Mouse (Mus musculus): ENCODE results near the gene Stx5a.
"Not testable (repeated sequence)": the region's sequence is repeated elsewhere in the genome, so short reads cannot be mapped to it uniquely, and the experiment has no call there.

Stx5a gene

GRCm38 (mm10) chr19:8716767-8717475 is 24.3 kb upstream of the Stx5a start:
- DNase-seq (ENCODE audit: low spot score in 2 of 2) = no peak

- DNase-seq (ENCODE audit: low spot score in 2 of 2) = no peak
Observed at GRCm38 (mm10) chr19:8718357-8718756, 22.9 kb upstream of the Stx5a start.

- DNase-seq (ENCODE audit: low spot score in 2 of 2) = not testable (repeated sequence)
Observed at GRCm38 (mm10) chr19:8719037-8719436, 22.2 kb upstream of the Stx5a start.

- no peak for DNase-seq (ENCODE audit: low spot score in 2 of 2)
Observed at GRCm38 (mm10) chr19:8721378-8721777, 19.8 kb upstream of the Stx5a start.

GRCm38 (mm10) chr19:8722021-8722420 is 19.2 kb upstream of the Stx5a start:
- no peak for DNase-seq (ENCODE audit: low spot score in 2 of 2)

- no peak for DNase-seq (ENCODE audit: low spot score in 2 of 2)
Observed at GRCm38 (mm10) chr19:8722559-8722906, 18.7 kb upstream of the Stx5a start.

- peak; percentile 95 to 96 for DNase-seq (ENCODE audit: low spot score in 2 of 2)
Observed at GRCm38 (mm10) chr19:8722907-8723573, 18.2 kb upstream of the Stx5a start, which contains the start of gene Slc3a2. TSS of gene Slc3a2 (minus strand) at chr19:8723369.

GRCm38 (mm10) chr19:8723574-8724346 is 17.5 kb upstream of the Stx5a start:
- DNase-seq (ENCODE audit: low spot score in 2 of 2) = no peak

- DNase-seq (ENCODE audit: low spot score in 2 of 2) = no peak
Observed at GRCm38 (mm10) chr19:8724392-8724791, 16.8 kb upstream of the Stx5a start.

- DNase-seq (ENCODE audit: low spot score in 2 of 2) = no peak
Observed at GRCm38 (mm10) chr19:8725081-8725613, 16.1 kb upstream of the Stx5a start.

GRCm38 (mm10) chr19:8726609-8727390 is 14.4 kb upstream of the Stx5a start:
- no peak for DNase-seq (ENCODE audit: low spot score in 2 of 2)

- no peak for DNase-seq (ENCODE audit: low spot score in 2 of 2)
Observed at GRCm38 (mm10) chr19:8727495-8728114, 13.6 kb upstream of the Stx5a start.

- DNase-seq (ENCODE audit: low spot score in 2 of 2) = not testable (repeated sequence)
Observed at GRCm38 (mm10) chr19:8728335-8729099, 12.7 kb upstream of the Stx5a start.

GRCm38 (mm10) chr19:8734334-8734733 is 6.9 kb upstream of the Stx5a start:
- DNase-seq (ENCODE audit: low spot score in 2 of 2) = no peak

GRCm38 (mm10) chr19:8735389-8736159 is 5.6 kb upstream of the Stx5a start, which contains the start of gene Wdr74:
TSS of gene Wdr74 (plus strand) at chr19:8735827.
- peak; percentile 85 to 86 for DNase-seq (ENCODE audit: low spot score in 2 of 2)

- no peak for DNase-seq (ENCODE audit: low spot score in 2 of 2)
Observed at GRCm38 (mm10) chr19:8736160-8736467, 5.1 kb upstream of the Stx5a start.

- DNase-seq (ENCODE audit: low spot score in 2 of 2) = no peak
Observed at GRCm38 (mm10) chr19:8738911-8739310, 2.3 kb upstream of the Stx5a start.

GRCm38 (mm10) chr19:8739646-8740045 is 1.6 kb upstream of the Stx5a start:
- DNase-seq (ENCODE audit: low spot score in 2 of 2) = no peak

GRCm38 (mm10) chr19:8740603-8741002 is 610 bp upstream of the Stx5a start, which contains the start of gene 1700092M07Rik:
TSS of gene 1700092M07Rik (plus strand) at chr19:8740718.
- DNase-seq (ENCODE audit: low spot score in 2 of 2) = no peak

GRCm38 (mm10) chr19:8742176-8742575 is 963 bp downstream of the Stx5a start:
- DNase-seq (ENCODE audit: low spot score in 2 of 2) = no peak
